19 mouse cellular contexts compared by ENCODE assay signal in genomic region chr5:105932392-105932791, GRCm38 (mm10). TPM values are rescaled to one million over a fixed set of nuclear protein-coding genes. Genes with fewer than 3 reads are reported as not detected.
DNase-seq lines count a peak whose midpoint lies in the region; ATAC-seq and TF ChIP-seq lines count a peak whose summit lies in the region.
"Had no signal": no experiment of that assay in that cellular context is flagged by ENCODE, and none has a peak within 500 bp of the region (broad histone marks: within the 10 kb centered on the region; RNA-seq: fewer than 3 reads in every experiment).

No protein-coding gene starts in this region.

- H3K4me3 ChIP-seq in hindbrain, embryonic 13.5 days, result no peak overlapping the region
- no peak overlapping the region for H3K4me3 ChIP-seq in hindbrain, embryonic 16.5 days (ENCODE audit: low read length)
- peak overlapping the region; percentile 86 for H3K4me3 ChIP-seq in megakaryocyte, embryonic 14.5 days (replicated peaks)
- H3K4me3 ChIP-seq in G1E (ENCODE audit: low read depth, low read length), result peak overlapping the region; percentile 42; the same call in 1 of the 2 replicates
- H3K4me3 ChIP-seq in stomach, postnatal 0 days (ENCODE audit: low read depth, low read length), result no peak overlapping the region
- H3K4me3 ChIP-seq: embryonic facial prominence, embryonic 12.5 days; gastrocnemius, adult 2 months; heart, embryonic 13.5 days; kidney, embryonic 15.5 days; limb, embryonic 12.5 days; liver, embryonic 13.5 days; lung, embryonic 15.5 days had no signal

- ATAC-seq in hindbrain, embryonic 13.5 days (ENCODE audit: low FRiP score), result peak; percentile 46; the same call in 1 of the 2 replicates
- no peak for ATAC-seq in hindbrain, embryonic 16.5 days
- no peak for ATAC-seq in megakaryocyte, adult 5-6 weeks (ENCODE audit: poor library complexity, severe bottlenecking)
- ATAC-seq in G1E (ENCODE audit: extremely low read depth, insufficient number of reproducible peaks, low FRiP score, poor library complexity, severe bottlenecking), result no peak
- ATAC-seq in granulocyte monocyte progenitor cell, adult 5-6 weeks (replicated peaks; ENCODE audit: poor library complexity, severe bottlenecking), result 0 out of 2 replicates have a peak, but pooled peaks have one; percentile 5
- ATAC-seq in stomach, postnatal 0 days (ENCODE audit: low FRiP score, low TSS enrichment), result no peak
- ATAC-seq: Patski had no signal

- no peaks in the 10 kb centered on the region for H3K4me1 ChIP-seq in hindbrain, embryonic 13.5 days (replicated peaks)
- no peaks in the 10 kb centered on the region for H3K4me1 ChIP-seq in hindbrain, embryonic 16.5 days (ENCODE audit: control insufficient read depth, insufficient read depth, low read depth, low read length)
- peaks cover 5% of the 10 kb centered on the region; the same call in 1 of the 2 replicates for H3K4me1 ChIP-seq in megakaryocyte, embryonic 14.5 days
- H3K4me1 ChIP-seq in G1E (ENCODE audit: insufficient read depth, low read depth, low read length), result no peaks in the 10 kb centered on the region; the same call in 1 of the 2 replicates
- H3K4me1 ChIP-seq in stomach, postnatal 0 days (replicated peaks; ENCODE audit: control insufficient read depth, insufficient read depth), result no peaks in the 10 kb centered on the region
- H3K4me1 ChIP-seq: embryonic facial prominence, embryonic 12.5 days; heart, embryonic 13.5 days; kidney, embryonic 15.5 days; limb, embryonic 12.5 days; liver, embryonic 13.5 days; lung, embryonic 15.5 days had no signal

- no peak for TF ChIP-seq EP300 in stomach, postnatal 0 days (optimal IDR thresholded peaks at IDR 0.05)

- peaks cover 14% of the 10 kb centered on the region for H3K9me3 ChIP-seq in hindbrain, embryonic 13.5 days
- 0 out of 2 replicates have a peak, but pooled peaks cover 3% of the 10 kb centered on the region for H3K9me3 ChIP-seq in hindbrain, embryonic 16.5 days (ENCODE audit: control insufficient read depth, low read length)
- peaks cover 25% of the 10 kb centered on the region for H3K9me3 ChIP-seq in megakaryocyte, embryonic 14.5 days
- peaks cover 14% of the 10 kb centered on the region for H3K9me3 ChIP-seq in G1E (replicated peaks)
- H3K9me3 ChIP-seq in stomach, postnatal 0 days (ENCODE audit: control insufficient read depth, low read length), result no peaks in the 10 kb centered on the region
- H3K9me3 ChIP-seq: liver, embryonic 13.5 days; lung, embryonic 15.5 days had no signal

- WGBS in hindbrain, embryonic 13.5 days, result 95% methylated on average over 1 of the region's 1 CpGs
- 95% methylated on average over 1 of the region's 1 CpGs for WGBS in hindbrain, embryonic 16.5 days
- 95% methylated on average over 1 of the region's 1 CpGs for WGBS in stomach, postnatal 0 days

- peak; percentile 1; the same call in 1 of the 2 replicates for TF ChIP-seq CTCF in G1E (IDR thresholded peaks at IDR 0.05; ENCODE audit: low read depth, low read length)
- TF ChIP-seq CTCF in stomach, postnatal 0 days (IDR thresholded peaks at IDR 0.05; ENCODE audit: low read depth), result no peak

- DNase-seq in G1E (ENCODE audit: low spot score), result no peak
- no peak for DNase-seq in stomach, postnatal 0 days (ENCODE audit: low spot score)
- DNase-seq: adrenal gland, adult 8-10 months; cerebellum, adult 8-10 months; gastrocnemius, adult 2 months; liver, embryonic 13.5 days; right cerebral cortex, postnatal 4 days; thymus, postnatal 14 days had no signal

- H3K27ac ChIP-seq in hindbrain, embryonic 13.5 days, result no peak overlapping the region
- no peak overlapping the region for H3K27ac ChIP-seq in hindbrain, embryonic 16.5 days (ENCODE audit: low read depth, low read length)
- H3K27ac ChIP-seq in stomach, postnatal 0 days (replicated peaks), result no peak overlapping the region
- H3K27ac ChIP-seq: embryonic facial prominence, embryonic 12.5 days; gastrocnemius, adult 2 months; heart, embryonic 13.5 days; kidney, embryonic 15.5 days; limb, embryonic 12.5 days; liver, embryonic 13.5 days; lung, embryonic 15.5 days had no signal

- H3K27me3 ChIP-seq in hindbrain, embryonic 13.5 days, result no peaks in the 10 kb centered on the region
- H3K27me3 ChIP-seq in hindbrain, embryonic 16.5 days (replicated peaks; ENCODE audit: control insufficient read depth, insufficient read depth, low read length), result no peaks in the 10 kb centered on the region
- H3K27me3 ChIP-seq in megakaryocyte, embryonic 14.5 days (replicated peaks), result peaks cover 5% of the 10 kb centered on the region
- no peaks in the 10 kb centered on the region for H3K27me3 ChIP-seq in G1E (ENCODE audit: insufficient read depth, low read length)
- H3K27me3 ChIP-seq in stomach, postnatal 0 days (ENCODE audit: control insufficient read depth, insufficient read depth, low read length), result no peaks in the 10 kb centered on the region
- H3K27me3 ChIP-seq: embryonic facial prominence, embryonic 12.5 days; heart, embryonic 13.5 days; kidney, embryonic 15.5 days; limb, embryonic 12.5 days; liver, embryonic 13.5 days; lung, embryonic 15.5 days had no signal

- no peak overlapping the region for H3K4me2 ChIP-seq in hindbrain, embryonic 13.5 days
- H3K4me2 ChIP-seq in hindbrain, embryonic 16.5 days (ENCODE audit: low read length), result no peak overlapping the region
- no peak overlapping the region for H3K4me2 ChIP-seq in stomach, postnatal 0 days (replicated peaks; ENCODE audit: low read depth)
- H3K4me2 ChIP-seq: embryonic facial prominence, embryonic 12.5 days; heart, embryonic 13.5 days; kidney, embryonic 15.5 days; limb, embryonic 12.5 days; liver, embryonic 13.5 days; lung, embryonic 15.5 days had no signal

- peaks cover 20% of the 10 kb centered on the region for H3K36me3 ChIP-seq in hindbrain, embryonic 13.5 days
- no peaks in the 10 kb centered on the region for H3K36me3 ChIP-seq in hindbrain, embryonic 16.5 days (ENCODE audit: control insufficient read depth, insufficient read depth, low read length)
- H3K36me3 ChIP-seq in megakaryocyte, embryonic 14.5 days (replicated peaks; ENCODE audit: low read length), result no peaks in the 10 kb centered on the region
- peaks cover 4% of the 10 kb centered on the region for H3K36me3 ChIP-seq in G1E (replicated peaks)
- H3K36me3 ChIP-seq in stomach, postnatal 0 days (ENCODE audit: control insufficient read depth, insufficient read depth, low read length), result no peaks in the 10 kb centered on the region
- H3K36me3 ChIP-seq: liver, embryonic 13.5 days; lung, embryonic 15.5 days had no signal

- no peak overlapping the region for H3K9ac ChIP-seq in hindbrain, embryonic 13.5 days
- no peak overlapping the region for H3K9ac ChIP-seq in hindbrain, embryonic 16.5 days (ENCODE audit: low read depth, low read length)
- no peak overlapping the region for H3K9ac ChIP-seq in stomach, postnatal 0 days (ENCODE audit: low read length)
- H3K9ac ChIP-seq: embryonic facial prominence, embryonic 12.5 days; heart, embryonic 13.5 days; kidney, embryonic 15.5 days; limb, embryonic 12.5 days; liver, embryonic 13.5 days; lung, embryonic 15.5 days had no signal

RNA-seq across cellular contexts. Expression of gene Zfp326, which starts 56.0 kb away (rescaled TPM):
- polyA plus RNA-seq in hindbrain, embryonic 13.5 days (2015; fragmentation: Nextera tagmentation; extraction: Ambion mirVana), result 56.5 and 60.5 TPM in 2 replicates
- polyA plus RNA-seq in hindbrain, embryonic 16.5 days (2015; fragmentation: Nextera tagmentation; extraction: Ambion mirVana), result 35.5 and 39.7 TPM in 2 replicates
- 1.2 and 7.6 TPM in 2 replicates for polyA plus RNA-seq in megakaryocyte, embryonic 14.5 days (2012; ENCODE audit: insufficient read depth, low replicate concordance)
- 21.2 and 32.9 TPM in 2 replicates for total RNA-seq in megakaryocyte, adult 5-6 weeks (2015)
- total RNA-seq in megakaryocyte, adult 5-6 weeks (2017), result 21.3 and 27.6 TPM in 2 replicates
- 38.9 and 49.7 TPM in 2 replicates for total RNA-seq in G1E (2014; fragmentation: Nextera tagmentation)
- total RNA-seq in G1E (2017), result 18.3 and 34.0 TPM in 2 replicates
- 7.6 and 11.6 TPM in 2 replicates for polyA plus RNA-seq in G1E (2012)
- total RNA-seq in granulocyte monocyte progenitor cell, adult 5-6 weeks (2014; fragmentation: Nextera tagmentation), result 33.5 and 33.9 TPM in 2 replicates
- 48.7 and 49.1 TPM in 2 replicates for total RNA-seq in granulocyte monocyte progenitor cell, adult 5-6 weeks (2017)
- polyA plus RNA-seq in stomach, postnatal 0 days (2015; fragmentation: Nextera tagmentation; extraction: Ambion mirVana), result 15.0 and 17.7 TPM in 2 replicates

Comparison
In these comparisons a context has a peak if more than half of its experiments do, and no peak if none do; other contexts are left out.
1. ATAC-seq: peak in hindbrain, embryonic 13.5 days (single experiment) and granulocyte monocyte progenitor cell, adult 5-6 weeks (single experiment); none in hindbrain, embryonic 16.5 days (single experiment), megakaryocyte, adult 5-6 weeks (single experiment), G1E (single experiment) and stomach, postnatal 0 days (single experiment).
2. H3K4me3 ChIP-seq: peak in megakaryocyte, embryonic 14.5 days (single experiment) and G1E (single experiment); none in hindbrain, embryonic 13.5 days (single experiment), hindbrain, embryonic 16.5 days (single experiment) and stomach, postnatal 0 days (single experiment).